Mouse (Mus musculus) G1E (cell line): Measurements from ENCODE around the gene Gm28038. TPM values are rescaled to one million over a fixed set of nuclear protein-coding genes. Genes with fewer than 3 reads are reported as not detected.

Experiments
- ATAC-seq: 2 replicates; pipeline ENCODE4 v1.8.0; 2016; ENCODE audit warnings: mild to moderate bottlenecking; ENCODE audit not compliant: insufficient number of reproducible peaks, poor library complexity, low FRiP score, severe bottlenecking; ENCODE audit errors: extremely low read depth
- DNase-seq: peaks from one replicate; pipeline ENCODE4 v3.0.0; 2012; ENCODE audit warnings: low spot score
- H3K27me3 ChIP-seq: 2 replicates; pipeline ENCODE4 v1.6.1; 2012; ENCODE audit warnings: mild to moderate bottlenecking, low read length, inconsistent platforms; ENCODE audit not compliant: insufficient read depth
- H3K36me3 ChIP-seq: replicated peaks from 2 replicates; pipeline ENCODE3; 2012; ENCODE audit warnings: mild to moderate bottlenecking, inconsistent platforms
- H3K4me1 ChIP-seq: 2 replicates; pipeline ENCODE4 v1.6.1; 2012; ENCODE audit warnings: low read depth, low read length, inconsistent platforms, mixed read lengths; ENCODE audit not compliant: insufficient read depth
- H3K4me3 ChIP-seq: 2 replicates; pipeline ENCODE4 v1.5.1; 2012; ENCODE audit warnings: low read depth, mild to moderate bottlenecking, inconsistent platforms, low read length, moderate library complexity, mixed read lengths
- H3K9me3 ChIP-seq: replicated peaks from 2 replicates; pipeline ENCODE4 v1.6.1; 2012; ENCODE audit warnings: inconsistent platforms
- CTCF ChIP-seq: IDR thresholded peaks from 2 replicates; pipeline ENCODE4 v1.5.1; 2012; ENCODE audit warnings: low read depth, low read length, inconsistent platforms, mixed read lengths
- GATA1 ChIP-seq: IDR thresholded peaks from 2 replicates; pipeline ENCODE4 v1.6.1; 2012; ENCODE audit warnings: borderline replicate concordance, low read length, inconsistent platforms, mixed read lengths
- GATA2 ChIP-seq: IDR thresholded peaks from 2 replicates; pipeline ENCODE4 v1.6.1; 2012; ENCODE audit warnings: low read depth, low read length, inconsistent platforms, borderline replicate concordance
- POLR2AphosphoS5 ChIP-seq: IDR thresholded peaks from 2 replicates; pipeline ENCODE4 v1.6.1; 2012; ENCODE audit warnings: low read depth, low read length, inconsistent platforms; ENCODE audit not compliant: insufficient replicate concordance
- TAL1 ChIP-seq: conservative IDR thresholded peaks from 2 replicates; pipeline ENCODE4 v1.6.1; 2012; ENCODE audit warnings: low read depth, low read length, inconsistent platforms, mixed read lengths
- polyA plus RNA-seq: library from polyadenylated mRNA; stranded (reverse); fragments of >175 nt; gene quantifications from 2 replicates; pipeline ENCODE4 v1.2.3, GENCODE M21; 2012
- total RNA-seq, 2 experiments: library from RNA; stranded (forward) in 1 of 2; stranded (reverse) in 1 of 2; fragments of 200-1000 nt in 1 of 2; fragments of >200 nt in 1 of 2; fragmentation: Nextera tagmentation in 1 of 2; gene quantifications; 2 replicates each; pipeline ENCODE4 v1.2.3; 2014 to 2017

The Gm28038 gene
- total RNA-seq (2014; fragmentation: Nextera tagmentation) = not detected in 2 replicates
- not detected in 2 replicates for total RNA-seq (2017)
- not detected in 2 replicates for polyA plus RNA-seq

GRCm38 (mm10) chr2:30280743-30281142 lies at the start of gene Gm28038:
Gene Gm28038, plus strand, starts transcription at chr2:30281043.
- Histone ChIP-seq H3K9me3 (no peaks in the 10 kb centered on the region), H3K36me3 (peaks cover 44% of the 10 kb centered on the region), H3K27me3 (peaks cover 2% of the 10 kb centered on the region; the same call in 1 of the 2 replicates), H3K4me3 (no peak within 1 kb of the TSS), H3K4me1 (peaks cover 14% of the 10 kb centered on the region)
- ATAC-seq (no peak), DNase-seq (no peak)
- TF ChIP-seq POLR2AphosphoS5 (no peak), GATA2 (no peak), GATA1 (no peak), CTCF (no peak), TAL1 (no peak)

GRCm38 (mm10) chr2:30235593-30235992 lies 45.2 kb upstream of the Gm28038 start:
- no peak for DNase-seq

GRCm38 (mm10) chr2:30236426-30237198 lies 44.2 kb upstream of the Gm28038 start:
- TF ChIP-seq CTCF = no peak
- TF ChIP-seq GATA2 = no peak
- TF ChIP-seq GATA1 = no peak
- no peak for TF ChIP-seq TAL1
- TF ChIP-seq POLR2AphosphoS5 = no peak
- Histone ChIP-seq H3K27me3 (no peaks in the 10 kb centered on the region), H3K9me3 (peaks cover 14% of the 10 kb centered on the region), H3K4me1 (peaks cover 39% of the 10 kb centered on the region), H3K4me3 (peak overlapping the region; percentile 90), H3K36me3 (peaks cover 28% of the 10 kb centered on the region)
- ATAC-seq (no peak), DNase-seq (no peak)

More at GRCm38 (mm10) chr2:30235593-30235992, 45.2 kb upstream of the Gm28038 start:
- ATAC-seq = no peak
- peaks cover 24% of the 10 kb centered on the region for H3K9me3 ChIP-seq
- H3K36me3 ChIP-seq = peaks cover 18% of the 10 kb centered on the region
- H3K4me1 ChIP-seq = peaks cover 33% of the 10 kb centered on the region
- H3K4me3 ChIP-seq = no peak overlapping the region
- H3K27me3 ChIP-seq = no peaks in the 10 kb centered on the region
- no peak for TF ChIP-seq GATA1
- TF ChIP-seq TAL1 = no peak
- no peak for TF ChIP-seq GATA2
- no peak for TF ChIP-seq POLR2AphosphoS5
- no peak for TF ChIP-seq CTCF

GRCm38 (mm10) chr2:30237199-30237880 lies 43.5 kb upstream of the Gm28038 start, which contains the start of gene Lrrc8a:
Gene Lrrc8a, plus strand, starts transcription at chr2:30237715.
- H3K9me3 ChIP-seq = peaks cover 9% of the 10 kb centered on the region
- H3K4me1 ChIP-seq = peaks cover 39% of the 10 kb centered on the region
- ATAC-seq (peak; percentile 89), DNase-seq (peak; percentile 95)
- no peak for TF ChIP-seq CTCF
- no peak for TF ChIP-seq GATA2
- no peak for TF ChIP-seq TAL1
- 0 out of 2 replicates have a peak, but pooled peaks have one; percentile 40 for TF ChIP-seq POLR2AphosphoS5
- H3K36me3 ChIP-seq = peaks cover 35% of the 10 kb centered on the region
- H3K4me3 ChIP-seq = peak within 1 kb of the TSS; percentile 90
- no peaks in the 10 kb centered on the region for H3K27me3 ChIP-seq

- Histone ChIP-seq H3K4me1 (peaks cover 39% of the 10 kb centered on the region), H3K4me3 (peak overlapping the region; percentile 90), H3K9me3 (peaks cover 5% of the 10 kb centered on the region), H3K36me3 (peaks cover 40% of the 10 kb centered on the region), H3K27me3 (no peaks in the 10 kb centered on the region)
- DNase-seq (peak; percentile 67), ATAC-seq (no peak)
- TF ChIP-seq GATA1 (no peak), CTCF (no peak), GATA2 (no peak), POLR2AphosphoS5 (no peak), TAL1 (no peak)
These were observed 43.0 kb upstream of the Gm28038 start for GRCm38 (mm10) chr2:30237881-30238280.
